Mouse (Mus musculus) heart, embryonic 11.5 days (tissue): ENCODE data around the gene Snrpa. TPM values are rescaled to one million over a fixed set of nuclear protein-coding genes. Genes with fewer than 3 reads are reported as not detected.

Experiments
- ATAC-seq: fragments of 200-750 bp; cut with Nextera tagmentation; replicated peaks from 2 replicates; pipeline ENCODE4 v1.8.0; 2017; ENCODE audit warnings: moderate library complexity; ENCODE audit not compliant: insufficient number of reproducible peaks, low FRiP score, low TSS enrichment
- H3K27ac ChIP-seq: fragments of 300-500 bp; sonication (generic); 2 replicates; pipeline ENCODE4 v1.5.1; 2014; ENCODE audit warnings: mild to moderate bottlenecking, low read depth, low read length
- H3K27me3 ChIP-seq: fragments of 300-500 bp; sonication (generic); 2 replicates; pipeline ENCODE4 v1.6.1; 2014; ENCODE audit warnings: mild to moderate bottlenecking, low read length, mixed read lengths; ENCODE audit not compliant: control insufficient read depth, insufficient read depth
- H3K36me3 ChIP-seq: fragments of 300-500 bp; sonication (generic); 2 replicates; pipeline ENCODE4 v1.6.1; 2014; ENCODE audit warnings: mild to moderate bottlenecking, low read length, moderate library complexity, mixed read lengths; ENCODE audit not compliant: control insufficient read depth, insufficient read depth
- H3K4me1 ChIP-seq: fragments of 300-500 bp; sonication (generic); 2 replicates; pipeline ENCODE4 v1.6.1; 2014; ENCODE audit warnings: low read length; ENCODE audit not compliant: control insufficient read depth, insufficient read depth
- H3K4me2 ChIP-seq: fragments of 300-500 bp; sonication (generic); 2 replicates; pipeline ENCODE4 v1.6.1; 2014; ENCODE audit warnings: mild to moderate bottlenecking, moderate library complexity
- H3K4me3 ChIP-seq: fragments of 300-500 bp; sonication (generic); 2 replicates; pipeline ENCODE4 v1.5.1; 2014; ENCODE audit warnings: low read depth, low read length
- H3K9ac ChIP-seq: fragments of 300-500 bp; sonication (generic); 2 replicates; pipeline ENCODE4 v1.6.1; 2014; ENCODE audit warnings: mild to moderate bottlenecking, low read depth, low read length, moderate library complexity
- H3K9me3 ChIP-seq: fragments of 300-500 bp; sonication (generic); replicated peaks from 2 replicates; pipeline ENCODE4 v1.6.1; 2016; ENCODE audit warnings: low read length; ENCODE audit not compliant: control insufficient read depth
- WGBS: fragments of 180-500 bp; shearing (Covaris S2); extraction: QIAGEN DNeasy Blood & Tissue Kit; methylation state at CpG from one replicate; pipeline ENCODE4 v1.1.7; 2014; ENCODE audit not compliant: insufficient replicate concordance; 5-methylcytosine and 5-hydroxymethylcytosine counted together
- polyA plus RNA-seq: library from polyadenylated mRNA; unstranded; fragments of >200 nt; fragmentation: Nextera tagmentation; extraction: Ambion mirVana; gene quantifications from 2 replicates; pipeline ENCODE4 v1.2.1, GENCODE M21; 2014

The Snrpa gene
- polyA plus RNA-seq, 1 experiment from 2014 or later: 210 TPM

- H3K27ac ChIP-seq: no peak overlapping the region
- no peaks in the 10 kb centered on the region for H3K27me3 ChIP-seq
- no peak overlapping the region for H3K9ac ChIP-seq
- no peak overlapping the region for H3K4me3 ChIP-seq
- H3K36me3 ChIP-seq: peaks cover 45% of the 10 kb centered on the region
- H3K9me3 ChIP-seq: no peaks in the 10 kb centered on the region
- no peak for ATAC-seq
- H3K4me2 ChIP-seq: no peak overlapping the region; the same call in 1 of the 2 replicates
- H3K4me1 ChIP-seq: peaks cover 8% of the 10 kb centered on the region
- 80% methylated on average over 4 of the region's 4 CpGs for WGBS
Measured at GRCm38 (mm10) chr7:27193731-27194130, 2.3 kb downstream of the Snrpa start.

GRCm38 (mm10) chr7:27192434-27192833 lies 3.6 kb downstream of the Snrpa start:
- H3K4me3 ChIP-seq: no peak overlapping the region
- 97% methylated on average over 5 of the region's 5 CpGs for WGBS

DNA sequence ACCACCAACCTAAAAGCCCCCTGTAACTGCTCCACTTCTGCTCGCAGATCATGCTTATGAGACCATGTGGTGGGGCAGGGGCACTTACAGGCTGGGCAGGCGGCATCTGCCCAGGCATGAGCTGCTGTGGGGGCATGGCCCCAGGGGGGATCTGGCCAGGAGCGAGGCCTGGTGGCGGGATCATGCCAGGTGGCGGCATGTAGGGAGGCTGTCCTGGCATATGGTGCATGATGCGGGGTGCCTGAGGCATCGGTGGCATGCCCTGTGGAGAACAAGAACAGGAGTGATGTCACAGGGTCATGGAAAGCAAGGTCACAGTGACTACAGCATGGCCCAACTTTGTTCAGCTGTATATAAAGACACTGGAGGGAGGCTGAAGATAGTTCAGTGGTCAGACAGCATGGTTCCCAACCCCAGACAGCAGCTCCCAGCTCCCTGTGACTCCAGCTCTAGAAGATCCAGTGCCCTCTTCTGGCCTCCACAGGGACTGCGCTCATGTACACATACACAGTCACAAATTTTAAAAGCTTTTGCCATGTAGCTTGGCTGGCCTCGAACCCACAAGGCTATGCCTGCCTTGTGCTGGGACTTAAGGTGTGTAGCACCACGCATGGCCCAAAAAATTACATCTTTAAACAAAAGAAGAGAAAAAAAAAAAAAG lies 6.7 kb downstream of the Snrpa start:
- Histone ChIP-seq H3K36me3 (peaks cover 80% of the 10 kb centered on the region), H3K9me3 (0 out of 2 replicates have a peak, but pooled peaks cover 3% of the 10 kb centered on the region), H3K27me3 (no peaks in the 10 kb centered on the region), H3K4me3 (no peak overlapping the region), H3K4me2 (no peak overlapping the region), H3K9ac (no peak overlapping the region), H3K27ac (no peak overlapping the region), H3K4me1 (peaks cover 4% of the 10 kb centered on the region; the same call in 1 of the 2 replicates)
- WGBS: 96% methylated on average over 10 of the region's 10 CpGs
- no peak for ATAC-seq

More at GRCm38 (mm10) chr7:27192434-27192833, 3.6 kb downstream of the Snrpa start:
- Histone ChIP-seq H3K4me2 (no peak overlapping the region), H3K9me3 (no peaks in the 10 kb centered on the region), H3K4me1 (peaks cover 8% of the 10 kb centered on the region), H3K27me3 (no peaks in the 10 kb centered on the region), H3K36me3 (peaks cover 57% of the 10 kb centered on the region), H3K9ac (no peak overlapping the region), H3K27ac (no peak overlapping the region)
- no peak for ATAC-seq

- 88% methylated on average over 5 of the region's 5 CpGs for WGBS
- H3K9ac ChIP-seq: no peak overlapping the region
Measured at GRCm38 (mm10) chr7:27185986-27186385, 10.1 kb downstream of the Snrpa start.

GRCm38 (mm10) chr7:27184964-27185363 lies 11.1 kb downstream of the Snrpa start:
- no peaks in the 10 kb centered on the region for H3K27me3 ChIP-seq
- H3K4me1 ChIP-seq: no peaks in the 10 kb centered on the region
- no peak overlapping the region for H3K27ac ChIP-seq
- H3K9me3 ChIP-seq: 0 out of 2 replicates have a peak, but pooled peaks cover 3% of the 10 kb centered on the region
- no peak overlapping the region for H3K9ac ChIP-seq
- H3K36me3 ChIP-seq: peaks cover 49% of the 10 kb centered on the region
- 68% methylated on average over 3 of the region's 3 CpGs for WGBS
- no peak overlapping the region for H3K4me2 ChIP-seq
- no peak for ATAC-seq
- no peak overlapping the region for H3K4me3 ChIP-seq

More at GRCm38 (mm10) chr7:27185986-27186385, 10.1 kb downstream of the Snrpa start:
- Histone ChIP-seq H3K9me3 (0 out of 2 replicates have a peak, but pooled peaks cover 3% of the 10 kb centered on the region), H3K36me3 (peaks cover 58% of the 10 kb centered on the region), H3K27ac (no peak overlapping the region), H3K4me1 (no peaks in the 10 kb centered on the region), H3K4me3 (no peak overlapping the region), H3K4me2 (no peak overlapping the region), H3K27me3 (no peaks in the 10 kb centered on the region)
- no peak for ATAC-seq

DNA sequence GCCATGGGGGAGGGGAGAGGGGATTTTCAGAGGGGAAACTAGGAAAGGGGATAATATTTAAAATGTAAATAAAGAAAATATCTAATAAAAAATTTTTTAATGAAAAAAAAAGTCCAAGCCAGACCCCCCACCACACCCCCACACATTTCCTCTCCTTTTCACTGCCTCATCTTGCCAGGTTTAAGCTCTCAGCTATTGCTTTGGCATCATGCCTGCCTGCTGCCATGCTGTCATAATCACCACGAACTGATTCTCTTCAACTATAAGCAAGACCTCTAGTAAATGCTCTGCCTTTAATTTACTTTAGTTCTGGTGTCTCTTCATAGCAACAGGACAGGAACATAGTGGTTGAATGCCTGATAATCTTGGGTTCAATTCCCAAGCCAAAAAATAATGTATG lies 13.6 kb downstream of the Snrpa start:
- WGBS: 93% methylated on average over 1 of the region's 1 CpGs
- no peak overlapping the region for H3K9ac ChIP-seq
- no peak for ATAC-seq
- H3K4me3 ChIP-seq: no peak overlapping the region
- no peak overlapping the region for H3K27ac ChIP-seq
- H3K4me1 ChIP-seq: peaks cover 5% of the 10 kb centered on the region; the same call in 1 of the 2 replicates
- H3K27me3 ChIP-seq: no peaks in the 10 kb centered on the region
- H3K36me3 ChIP-seq: peaks cover 26% of the 10 kb centered on the region
- no peak overlapping the region for H3K4me2 ChIP-seq
- H3K9me3 ChIP-seq: 0 out of 2 replicates have a peak, but pooled peaks cover 3% of the 10 kb centered on the region

- no peaks in the 10 kb centered on the region for H3K27me3 ChIP-seq
- H3K4me1 ChIP-seq: peaks cover 5% of the 10 kb centered on the region; the same call in 1 of the 2 replicates
- ATAC-seq: no peak
- H3K9ac ChIP-seq: no peak within 1 kb of the TSS
- peaks cover 17% of the 10 kb centered on the region for H3K36me3 ChIP-seq
- H3K4me2 ChIP-seq: no peak within 1 kb of the TSS
- no peak within 1 kb of the TSS for H3K27ac ChIP-seq
- WGBS: 62% methylated on average over 14 of the region's 14 CpGs
- H3K4me3 ChIP-seq: no peak within 1 kb of the TSS
- H3K9me3 ChIP-seq: 0 out of 2 replicates have a peak, but pooled peaks cover 3% of the 10 kb centered on the region
Measured at GRCm38 (mm10) chr7:27180837-27181695, 15.0 kb downstream of the Snrpa start, which contains the start of the genes Gm21983 and Mia. TSS of gene Gm21983 (minus strand) at chr7:27181086. TSS of gene Mia (minus strand) at chr7:27181157.

- H3K36me3 ChIP-seq: peaks cover 7% of the 10 kb centered on the region
- H3K9me3 ChIP-seq: no peaks in the 10 kb centered on the region
- no peak for ATAC-seq
- no peak overlapping the region for H3K4me2 ChIP-seq
- no peak overlapping the region for H3K4me3 ChIP-seq
- no peaks in the 10 kb centered on the region for H3K27me3 ChIP-seq
- WGBS: 83% methylated on average over 5 of the region's 5 CpGs
- no peak overlapping the region for H3K9ac ChIP-seq
- H3K27ac ChIP-seq: no peak overlapping the region
- H3K4me1 ChIP-seq: peaks cover 5% of the 10 kb centered on the region; the same call in 1 of the 2 replicates
Measured at GRCm38 (mm10) chr7:27180036-27180435, 16.0 kb downstream of the Snrpa start.
